Mouse (Mus musculus): ENCODE data around the gene Tbata.

Tbata gene

GRCm38 (mm10) chr10:61167333-61168096, 4.2 kb upstream of the Tbata start:
- no peak for DNase-seq (ENCODE audit: low spot score)

GRCm38 (mm10) chr10:61168393-61168792, 3.4 kb upstream of the Tbata start:
- no peak for DNase-seq (ENCODE audit: low spot score)

GRCm38 (mm10) chr10:61172496-61172895, 742 bp downstream of the Tbata start:
- no peak for DNase-seq (ENCODE audit: low spot score)

- DNase-seq (ENCODE audit: low spot score), result no peak
These were observed 3.1 kb downstream of the Tbata start for GRCm38 (mm10) chr10:61174711-61175441.

- DNase-seq (ENCODE audit: low spot score), result peak; percentile 33
These were observed 3.9 kb downstream of the Tbata start for GRCm38 (mm10) chr10:61175442-61176204.

- DNase-seq (ENCODE audit: low spot score), result no peak
These were observed 4.6 kb downstream of the Tbata start for GRCm38 (mm10) chr10:61176221-61176790.

GRCm38 (mm10) chr10:61177751-61178150, 6.0 kb downstream of the Tbata start:
- DNase-seq (ENCODE audit: low spot score), result no peak

- DNase-seq (ENCODE audit: low spot score), result no peak
These were observed 6.9 kb downstream of the Tbata start for GRCm38 (mm10) chr10:61178687-61179086.

- no peak for DNase-seq (ENCODE audit: low spot score)
These were observed 8.2 kb downstream of the Tbata start for GRCm38 (mm10) chr10:61179927-61180326.

GRCm38 (mm10) chr10:61187001-61187400, 15.2 kb downstream of the Tbata start:
- DNase-seq (ENCODE audit: low spot score), result peak; percentile 81

- DNase-seq (ENCODE audit: low spot score), result no peak
These were observed 16.3 kb downstream of the Tbata start for GRCm38 (mm10) chr10:61188010-61188409.

- DNase-seq (ENCODE audit: low spot score), result peak; percentile 60
These were observed 22.9 kb downstream of the Tbata start for GRCm38 (mm10) chr10:61194611-61195010.

GRCm38 (mm10) chr10:61195216-61195615, 23.5 kb downstream of the Tbata start:
- DNase-seq (ENCODE audit: low spot score), result no peak

GRCm38 (mm10) chr10:61195718-61196291, 24.1 kb downstream of the Tbata start:
- no peak for DNase-seq (ENCODE audit: low spot score)

GRCm38 (mm10) chr10:61199566-61200213, 27.9 kb downstream of the Tbata start:
- DNase-seq (ENCODE audit: low spot score), result peak; percentile 42

GRCm38 (mm10) chr10:61200232-61200820, 28.6 kb downstream of the Tbata start:
- no peak for DNase-seq (ENCODE audit: low spot score)

- no peak for DNase-seq (ENCODE audit: low spot score)
These were observed 29.2 kb downstream of the Tbata start for GRCm38 (mm10) chr10:61200998-61201397.

- DNase-seq (ENCODE audit: low spot score), result no peak
These were observed 30.0 kb downstream of the Tbata start for GRCm38 (mm10) chr10:61201596-61202318.

- no peak for DNase-seq (ENCODE audit: low spot score)
These were observed 32.2 kb downstream of the Tbata start for GRCm38 (mm10) chr10:61203930-61204329.

- DNase-seq (ENCODE audit: low spot score), result no peak
These were observed 36.4 kb downstream of the Tbata start for GRCm38 (mm10) chr10:61208114-61208684.
